21 mouse cellular contexts compared by ENCODE assay signal in genomic region chr7:65893546-65893945, GRCm38 (mm10). TPM values are rescaled to one million over a fixed set of nuclear protein-coding genes. Genes with fewer than 3 reads are reported as not detected.
DNase-seq lines count a peak whose midpoint lies in the region; ATAC-seq lines count a peak whose summit lies in the region.
"Had no signal": no experiment of that assay in that cellular context is flagged by ENCODE, and none has a peak within 500 bp of the region (broad histone marks: within the 10 kb centered on the region; RNA-seq: fewer than 3 reads in every experiment).

No protein-coding gene starts in this region.

- no peak overlapping the region for H3K4me3 ChIP-seq in hindbrain, embryonic 16.5 days (ENCODE audit: low read length)
- no peak overlapping the region for H3K4me3 ChIP-seq in hindbrain, embryonic 10.5 days
- H3K4me3 ChIP-seq: embryonic facial prominence, embryonic 13.5 days; limb, embryonic 13.5 days; liver, embryonic 15.5 days had no signal

- no peak overlapping the region for H3K9ac ChIP-seq in hindbrain, embryonic 16.5 days (ENCODE audit: low read depth, low read length)
- H3K9ac ChIP-seq: embryonic facial prominence, embryonic 13.5 days; limb, embryonic 13.5 days; liver, embryonic 15.5 days had no signal

- WGBS in hindbrain, embryonic 16.5 days = 72% methylated on average over 10 of the region's 10 CpGs
- WGBS in hindbrain, embryonic 10.5 days = 92% methylated on average over 10 of the region's 10 CpGs

- no peaks in the 10 kb centered on the region for H3K36me3 ChIP-seq in hindbrain, embryonic 16.5 days (ENCODE audit: control insufficient read depth, insufficient read depth, low read length)
- H3K36me3 ChIP-seq in hindbrain, embryonic 10.5 days = no peaks in the 10 kb centered on the region
- H3K36me3 ChIP-seq: embryonic facial prominence, embryonic 13.5 days; limb, embryonic 13.5 days; liver, embryonic 15.5 days had no signal

- peak; percentile 74 for ATAC-seq in frontal cortex, adult (ENCODE audit: low TSS enrichment)
- ATAC-seq in hindbrain, embryonic 16.5 days = peak; percentile 51
- ATAC-seq: lung, postnatal 0 days had no signal

- DNase-seq in frontal cortex, postnatal 25 days (ENCODE audit: low spot score in 2 of 2) = no peak
- DNase-seq in hindbrain, embryonic 10.5 days (ENCODE audit: low spot score) = no peak
- peak; percentile 11 to 18 for DNase-seq in right cerebral cortex, adult 2 months (ENCODE audit: low spot score in 2 of 2)
- no peak for DNase-seq in right cerebral cortex, postnatal 36 days (ENCODE audit: low spot score in 2 of 2)
- DNase-seq in right cerebral cortex, postnatal 25 days = peak; percentile 20
- DNase-seq in ovary, postnatal 14 days (ENCODE audit: low spot score) = no peak
- DNase-seq: adrenal gland, postnatal 14 days; B cell, adult 2 months; cerebellum, adult 8-10 months; gastrocnemius, postnatal 14 days; kidney, adult 18-20 months; kidney, postnatal 10 days; midbrain, embryonic 14.5 days; retina, postnatal 1 day; thymus, postnatal 25 days had no signal

- H3K27me3 ChIP-seq in hindbrain, embryonic 16.5 days (replicated peaks; ENCODE audit: control insufficient read depth, insufficient read depth, low read length) = no peaks in the 10 kb centered on the region
- no peaks in the 10 kb centered on the region for H3K27me3 ChIP-seq in hindbrain, embryonic 10.5 days (ENCODE audit: insufficient read depth, poor library complexity, severe bottlenecking)
- H3K27me3 ChIP-seq: embryonic facial prominence, embryonic 13.5 days had no signal

- H3K27ac ChIP-seq in hindbrain, embryonic 16.5 days (ENCODE audit: low read depth, low read length) = no peak overlapping the region
- H3K27ac ChIP-seq in hindbrain, embryonic 10.5 days = no peak overlapping the region
- H3K27ac ChIP-seq: embryonic facial prominence, embryonic 13.5 days; limb, embryonic 13.5 days; liver, embryonic 15.5 days had no signal

- H3K4me2 ChIP-seq in hindbrain, embryonic 16.5 days (ENCODE audit: low read length) = no peak overlapping the region
- H3K4me2 ChIP-seq: embryonic facial prominence, embryonic 13.5 days; limb, embryonic 13.5 days; liver, embryonic 15.5 days had no signal

- H3K4me1 ChIP-seq in hindbrain, embryonic 16.5 days (ENCODE audit: control insufficient read depth, insufficient read depth, low read depth, low read length) = peaks cover 3% of the 10 kb centered on the region; the same call in 1 of the 2 replicates
- H3K4me1 ChIP-seq in hindbrain, embryonic 10.5 days (replicated peaks) = peaks cover 15% of the 10 kb centered on the region
- H3K4me1 ChIP-seq: embryonic facial prominence, embryonic 13.5 days; liver, embryonic 15.5 days had no signal

- H3K9me3 ChIP-seq in hindbrain, embryonic 16.5 days (ENCODE audit: control insufficient read depth, low read length) = no peaks in the 10 kb centered on the region
- H3K9me3 ChIP-seq in hindbrain, embryonic 10.5 days = no peaks in the 10 kb centered on the region
- H3K9me3 ChIP-seq: embryonic facial prominence, embryonic 13.5 days; limb, embryonic 13.5 days; liver, embryonic 15.5 days had no signal

RNA-seq across cellular contexts. Expression of gene Pcsk6, which starts 32.0 kb away (rescaled TPM):
- 0.99 and 1.4 TPM in 2 replicates for polyA plus RNA-seq in hindbrain, embryonic 16.5 days (2015; fragmentation: Nextera tagmentation; extraction: Ambion mirVana)
- 1.0 and 1.2 TPM in 2 replicates for polyA plus RNA-seq in hindbrain, embryonic 10.5 days (2016; fragmentation: Nextera tagmentation; extraction: Ambion mirVana)

Comparison
In these comparisons a context has a peak if more than half of its experiments do, and no peak if none do; other contexts are left out.
1. DNase-seq: peak in right cerebral cortex, adult 2 months (2 of 2) and right cerebral cortex, postnatal 25 days (single experiment); none in frontal cortex, postnatal 25 days (0 of 2), hindbrain, embryonic 10.5 days (single experiment), right cerebral cortex, postnatal 36 days (0 of 2) and ovary, postnatal 14 days (single experiment).